Mouse (Mus musculus) stomach, embryonic 14.5 days (tissue): ENCODE data around the gene Myl6b. TPM values are rescaled to one million over a fixed set of nuclear protein-coding genes. Genes with fewer than 3 reads are reported as not detected.

Source experiments
- ATAC-seq: fragments of 200-750 bp; cut with Nextera tagmentation; 2 replicates; pipeline ENCODE4 v1.8.0; 2017; ENCODE audit warnings: low read depth, moderate TSS enrichment; ENCODE audit not compliant: insufficient number of reproducible peaks, insufficient read depth, low FRiP score
- H3K27ac ChIP-seq: fragments of 300-500 bp; sonication (generic); 2 replicates; pipeline ENCODE4 v1.5.1; 2014; ENCODE audit warnings: mild to moderate bottlenecking, low read length, moderate library complexity, mixed read lengths
- H3K27me3 ChIP-seq: fragments of 300-500 bp; sonication (generic); 2 replicates; pipeline ENCODE4 v1.6.1; 2014; ENCODE audit warnings: low read length, control low read depth, mixed read lengths; ENCODE audit not compliant: control insufficient read depth, insufficient read depth
- H3K36me3 ChIP-seq: fragments of 300-500 bp; sonication (generic); 2 replicates; pipeline ENCODE4 v1.6.1; 2014; ENCODE audit warnings: mild to moderate bottlenecking, control low read depth, low read length, moderate library complexity, mixed read lengths; ENCODE audit not compliant: control insufficient read depth, insufficient read depth
- H3K4me1 ChIP-seq: fragments of 300-500 bp; sonication (generic); 2 replicates; pipeline ENCODE4 v1.6.1; 2014; ENCODE audit warnings: low read length, control low read depth, mixed read lengths; ENCODE audit not compliant: control insufficient read depth, insufficient read depth
- H3K4me2 ChIP-seq: fragments of 300-500 bp; sonication (generic); replicated peaks from 2 replicates; pipeline ENCODE4 v1.6.1; 2014; ENCODE audit warnings: low read depth, low read length, control low read depth
- H3K4me3 ChIP-seq: fragments of 300-500 bp; sonication (generic); 2 replicates; pipeline ENCODE4 v1.5.1; 2014; ENCODE audit warnings: low read depth, low read length, control low read depth
- H3K9ac ChIP-seq: fragments of 300-500 bp; sonication (generic); replicated peaks from 2 replicates; pipeline ENCODE4 v1.6.1; 2014; ENCODE audit warnings: low read depth, mild to moderate bottlenecking, control low read depth, low read length, moderate library complexity, mixed read lengths
- H3K9me3 ChIP-seq: fragments of 300-500 bp; sonication (generic); 2 replicates; pipeline ENCODE4 v1.6.1; 2016; ENCODE audit warnings: low read depth, low read length, control low read depth; ENCODE audit not compliant: control insufficient read depth
- WGBS: fragments of 180-500 bp; shearing (Covaris S2); extraction: QIAGEN DNeasy Blood & Tissue Kit; methylation state at CpG from one replicate; pipeline ENCODE4 v1.1.7; 2014; 5-methylcytosine and 5-hydroxymethylcytosine counted together
- polyA plus RNA-seq: library from polyadenylated mRNA; unstranded; fragments of >200 nt; fragmentation: Nextera tagmentation; extraction: Ambion mirVana; gene quantifications from 2 replicates; pipeline ENCODE4 v1.2.1, GENCODE M21; 2014

Myl6b gene
- polyA plus RNA-seq, 1 experiment from 2014 or later: 3.2 TPM

- Histone ChIP-seq H3K27me3 (no peaks in the 10 kb centered on the region), H3K9ac (no peak overlapping the region), H3K27ac (no peak overlapping the region), H3K4me2 (no peak overlapping the region), H3K4me3 (no peak overlapping the region), H3K9me3 (no peaks in the 10 kb centered on the region), H3K36me3 (peaks cover 15% of the 10 kb centered on the region), H3K4me1 (0 out of 2 replicates have a peak, but pooled peaks cover 2% of the 10 kb centered on the region)
- WGBS: 100% methylated on average over 1 of the region's 1 CpGs
- no peak for ATAC-seq
Observed at GRCm38 (mm10) chr10:128538340-128538870, 39.9 kb upstream of the Myl6b start.

GRCm38 (mm10) chr10:128536266-128536940 is 37.9 kb upstream of the Myl6b start:
- WGBS: 14% methylated on average over 18 of the region's 18 CpGs
- 0 out of 2 replicates have a peak, but pooled peaks cover 2% of the 10 kb centered on the region for H3K4me1 ChIP-seq
- H3K4me2 ChIP-seq: peak overlapping the region; percentile 25
- no peaks in the 10 kb centered on the region for H3K9me3 ChIP-seq
- H3K27me3 ChIP-seq: no peaks in the 10 kb centered on the region
- no peaks in the 10 kb centered on the region for H3K36me3 ChIP-seq
- peak overlapping the region; percentile 9 for H3K4me3 ChIP-seq
- peak; percentile 93; the same call in 1 of the 2 replicates for ATAC-seq
- H3K27ac ChIP-seq: peak overlapping the region; percentile 30; the same call in 1 of the 2 replicates
- 0 out of 2 replicates have a peak overlapping the region, but pooled peaks have one; percentile 1 for H3K9ac ChIP-seq

GRCm38 (mm10) chr10:128535624-128536265 is 37.3 kb upstream of the Myl6b start:
- H3K27ac ChIP-seq: peak overlapping the region; percentile 30; the same call in 1 of the 2 replicates
- H3K4me1 ChIP-seq: 0 out of 2 replicates have a peak, but pooled peaks cover 2% of the 10 kb centered on the region
- H3K36me3 ChIP-seq: no peaks in the 10 kb centered on the region
- no peaks in the 10 kb centered on the region for H3K9me3 ChIP-seq
- WGBS: 76% methylated on average over 4 of the region's 4 CpGs
- H3K4me3 ChIP-seq: peak overlapping the region; percentile 9
- no peaks in the 10 kb centered on the region for H3K27me3 ChIP-seq
- ATAC-seq: no peak
- 0 out of 2 replicates have a peak overlapping the region, but pooled peaks have one; percentile 1 for H3K9ac ChIP-seq
- peak overlapping the region; percentile 25 for H3K4me2 ChIP-seq

GRCm38 (mm10) chr10:128535206-128535605 is 36.7 kb upstream of the Myl6b start:
- no peaks in the 10 kb centered on the region for H3K27me3 ChIP-seq
- no peak for ATAC-seq
- no peak overlapping the region for H3K9ac ChIP-seq
- H3K4me3 ChIP-seq: no peak overlapping the region
- no peak overlapping the region for H3K27ac ChIP-seq
- no peak overlapping the region for H3K4me2 ChIP-seq
- no peaks in the 10 kb centered on the region for H3K36me3 ChIP-seq
- no peaks in the 10 kb centered on the region for H3K9me3 ChIP-seq
- 63% methylated on average over 2 of the region's 2 CpGs for WGBS
- 0 out of 2 replicates have a peak, but pooled peaks cover 2% of the 10 kb centered on the region for H3K4me1 ChIP-seq

GRCm38 (mm10) chr10:128526366-128527356 is 28.2 kb upstream of the Myl6b start:
- Histone ChIP-seq H3K4me2 (peak overlapping the region; percentile 96), H3K9ac (0 out of 2 replicates have a peak overlapping the region, but pooled peaks have one; percentile 7), H3K27me3 (0 out of 2 replicates have a peak, but pooled peaks cover 4% of the 10 kb centered on the region), H3K27ac (0 out of 2 replicates have a peak overlapping the region, but pooled peaks have one; percentile 34), H3K4me1 (peaks cover 8% of the 10 kb centered on the region), H3K4me3 (peak overlapping the region; percentile 84), H3K36me3 (no peaks in the 10 kb centered on the region; the same call in 1 of the 2 replicates), H3K9me3 (no peaks in the 10 kb centered on the region)
- 25% methylated on average over 28 of the region's 28 CpGs for WGBS
- no peak for ATAC-seq

GRCm38 (mm10) chr10:128525671-128526308 is 27.3 kb upstream of the Myl6b start, which contains the start of gene Esyt1:
Gene Esyt1 (minus strand): TSS chr10:128525871.
- peaks cover 4% of the 10 kb centered on the region; the same call in 1 of the 2 replicates for H3K36me3 ChIP-seq
- H3K9me3 ChIP-seq: no peaks in the 10 kb centered on the region
- peak within 1 kb of the TSS; percentile 96 for H3K4me2 ChIP-seq
- ATAC-seq: peak; percentile 97
- peak within 1 kb of the TSS; percentile 84 for H3K27ac ChIP-seq
- peaks cover 8% of the 10 kb centered on the region for H3K4me1 ChIP-seq
- 0 out of 2 replicates have a peak, but pooled peaks cover 4% of the 10 kb centered on the region for H3K27me3 ChIP-seq
- under 1% methylated on average over 37 of the region's 37 CpGs for WGBS
- H3K4me3 ChIP-seq: peak within 1 kb of the TSS; percentile 84
- peak within 1 kb of the TSS; percentile 45 for H3K9ac ChIP-seq
